Mouse (Mus musculus): ENCODE data around the gene Hap1. TPM values are rescaled to one million over a fixed set of nuclear protein-coding genes. Genes with fewer than 3 reads are reported as not detected.

Gene Hap1
- polyA plus RNA-seq, 2 experiments = 0.06 to 0.23 TPM

DNA sequence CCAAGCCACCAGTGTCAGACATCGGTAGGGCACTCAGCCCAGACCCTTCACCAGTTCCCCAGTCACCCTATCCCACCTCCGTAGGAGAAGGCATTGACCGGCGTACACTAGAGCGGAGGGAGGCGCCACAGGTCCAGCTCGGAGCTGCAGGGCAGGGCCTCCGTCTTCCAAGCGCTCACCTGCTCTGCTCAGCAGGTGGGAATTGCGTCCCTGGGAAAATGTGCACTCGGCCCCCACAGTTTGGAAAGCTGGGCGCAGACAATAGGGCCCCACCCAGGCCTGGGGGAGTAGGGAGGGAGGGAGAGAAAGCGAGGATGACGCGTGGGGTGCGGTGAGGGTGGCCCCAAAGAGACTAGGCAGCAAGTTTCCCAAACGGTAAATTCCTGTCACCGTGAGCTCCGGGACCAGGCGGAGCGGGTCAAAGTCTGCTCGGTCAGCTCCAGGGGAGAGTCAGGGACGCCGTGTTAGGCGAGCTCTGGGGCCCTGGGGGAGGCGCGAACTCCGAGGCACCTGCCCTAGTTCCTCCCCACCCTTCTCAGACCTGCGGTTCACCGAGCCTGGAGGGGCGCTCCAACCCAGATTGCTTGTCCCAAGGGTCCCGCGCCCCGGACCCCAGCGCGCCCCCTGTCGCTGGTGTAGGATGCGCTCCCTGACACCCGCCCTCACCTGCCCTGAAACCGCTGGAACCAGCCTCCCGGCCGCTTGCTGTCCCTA is 41.1 kb upstream of the Hap1 start:
- Histone ChIP-seq H3K9ac (replicated peaks) (peak overlapping the region; percentile 2; the same call in 1 of the 2 replicates), H3K4me2 (ENCODE audit: low read depth) (peak overlapping the region; percentile 64), H3K27me3 (ENCODE audit: control insufficient read depth, insufficient read depth, low read length) (peaks cover 17% of the 10 kb centered on the region), H3K9me3 (ENCODE audit: control insufficient read depth, low read length) (no peaks in the 10 kb centered on the region), H3K27ac (no peak overlapping the region; the same call in 1 of the 2 replicates), H3K36me3 (replicated peaks; ENCODE audit: control insufficient read depth, insufficient read depth, low read depth) (no peaks in the 10 kb centered on the region), H3K4me1 (replicated peaks; ENCODE audit: control insufficient read depth in 2 of 2, insufficient read depth in 2 of 2, low read length in 1 of 2) (peaks cover 2 to 22% of the 10 kb centered on the region in 2 experiments; a peak in 3 of 4 replicates), H3K4me3 (ENCODE audit: insufficient read depth in 1 of 2, low read depth in 2 of 2, low read length in 2 of 2) (peak overlapping the region; percentile 60 to 68)
- TF ChIP-seq CTCF (IDR thresholded peaks at IDR 0.05; ENCODE audit: low read depth) (peak; percentile 55), EP300 (IDR thresholded peaks at IDR 0.05; ENCODE audit: low read depth) (no peak)
- 3% methylated on average over 39 of the region's 42 CpGs for WGBS (ENCODE audit: insufficient replicate concordance)
- DNase-seq (ENCODE audit: low read depth in 3 of 3, low spot score in 3 of 3) (no peak), ATAC-seq (ENCODE audit: insufficient read depth) (peak; percentile 29)

DNA sequence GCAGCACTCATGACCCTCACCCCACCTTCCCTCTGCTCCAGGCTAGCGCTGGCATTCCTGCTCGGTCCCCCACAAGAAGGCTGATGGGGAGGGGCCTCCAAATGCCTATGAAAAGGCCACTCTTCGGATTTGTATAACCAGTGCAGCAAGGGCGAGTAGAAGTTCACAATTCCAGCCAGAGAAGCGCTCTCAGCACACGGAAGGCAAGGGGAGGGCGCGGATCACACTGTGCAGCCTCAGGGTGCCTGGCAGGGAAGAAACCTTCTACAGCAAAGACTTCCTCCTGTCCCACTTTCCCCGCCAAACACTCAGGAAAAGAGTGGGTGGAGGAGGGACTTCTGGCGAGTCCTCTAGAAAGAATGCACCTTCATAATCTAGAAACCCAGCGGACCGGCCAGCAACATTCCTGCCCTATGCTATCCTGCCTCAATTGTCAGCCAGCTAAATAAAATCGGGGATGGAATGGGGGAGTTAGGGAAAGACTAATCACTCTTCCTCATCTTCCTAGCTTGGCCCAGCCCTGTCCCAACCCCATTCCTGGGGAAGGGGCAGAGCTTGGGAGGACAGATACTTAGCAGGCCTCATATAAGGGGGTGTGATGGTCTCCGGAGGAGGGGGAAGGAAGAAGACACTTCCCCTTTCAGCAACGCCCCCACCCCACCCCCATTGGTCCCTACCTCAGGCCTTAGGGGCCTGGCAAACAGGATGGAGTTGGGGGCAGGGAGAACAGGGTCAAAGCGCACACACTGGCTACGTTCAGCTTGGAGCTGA is 40.1 kb upstream of the Hap1 start:
- Histone ChIP-seq H3K36me3 (replicated peaks; ENCODE audit: control insufficient read depth, insufficient read depth, low read depth) (no peaks in the 10 kb centered on the region), H3K4me1 (replicated peaks; ENCODE audit: control insufficient read depth in 2 of 2, insufficient read depth in 2 of 2, low read length in 1 of 2) (peaks cover 0 to 22% of the 10 kb centered on the region in 2 experiments; a peak in 2 of 4 replicates), H3K9me3 (ENCODE audit: control insufficient read depth, low read length) (no peaks in the 10 kb centered on the region), H3K27ac (no peak overlapping the region), H3K4me2 (ENCODE audit: low read depth) (peak overlapping the region; percentile 64), H3K27me3 (ENCODE audit: control insufficient read depth, insufficient read depth, low read length) (peaks cover 17% of the 10 kb centered on the region), H3K4me3 (ENCODE audit: insufficient read depth in 1 of 2, low read depth in 2 of 2, low read length in 2 of 2) (peak overlapping the region; percentile 31 to 60), H3K9ac (replicated peaks) (no peak overlapping the region)
- 26% methylated on average over 17 of the region's 17 CpGs for WGBS (ENCODE audit: insufficient replicate concordance)
- DNase-seq (ENCODE audit: low read depth in 3 of 3, low spot score in 3 of 3) (no peak), ATAC-seq (ENCODE audit: insufficient read depth) (no peak)
- no peak for TF ChIP-seq EP300 (IDR thresholded peaks at IDR 0.05; ENCODE audit: low read depth)
- no peak for TF ChIP-seq CTCF (IDR thresholded peaks at IDR 0.05; ENCODE audit: low read depth)

GRCm38 (mm10) chr11:100395200-100395599 is 39.3 kb upstream of the Hap1 start:
- 9% methylated on average over 11 of the region's 11 CpGs for WGBS (ENCODE audit: insufficient replicate concordance)
- Histone ChIP-seq H3K4me3 (ENCODE audit: insufficient read depth in 1 of 2, low read depth in 2 of 2, low read length in 2 of 2) (no peak overlapping the region), H3K4me2 (ENCODE audit: low read depth) (peak overlapping the region; percentile 64), H3K9me3 (ENCODE audit: control insufficient read depth, low read length) (no peaks in the 10 kb centered on the region), H3K4me1 (replicated peaks; ENCODE audit: control insufficient read depth in 2 of 2, insufficient read depth in 2 of 2, low read length in 1 of 2) (peaks cover 0 to 25% of the 10 kb centered on the region in 2 experiments; a peak in 2 of 4 replicates), H3K27ac (no peak overlapping the region), H3K36me3 (replicated peaks; ENCODE audit: control insufficient read depth, insufficient read depth, low read depth) (no peaks in the 10 kb centered on the region), H3K27me3 (ENCODE audit: control insufficient read depth, insufficient read depth, low read length) (peaks cover 17% of the 10 kb centered on the region), H3K9ac (replicated peaks) (no peak overlapping the region)
- ATAC-seq (ENCODE audit: insufficient read depth) (no peak), DNase-seq (ENCODE audit: low read depth in 3 of 3, low spot score in 3 of 3) (no peak)
- TF ChIP-seq EP300 (IDR thresholded peaks at IDR 0.05; ENCODE audit: low read depth) (no peak), CTCF (IDR thresholded peaks at IDR 0.05; ENCODE audit: low read depth) (no peak)

DNA sequence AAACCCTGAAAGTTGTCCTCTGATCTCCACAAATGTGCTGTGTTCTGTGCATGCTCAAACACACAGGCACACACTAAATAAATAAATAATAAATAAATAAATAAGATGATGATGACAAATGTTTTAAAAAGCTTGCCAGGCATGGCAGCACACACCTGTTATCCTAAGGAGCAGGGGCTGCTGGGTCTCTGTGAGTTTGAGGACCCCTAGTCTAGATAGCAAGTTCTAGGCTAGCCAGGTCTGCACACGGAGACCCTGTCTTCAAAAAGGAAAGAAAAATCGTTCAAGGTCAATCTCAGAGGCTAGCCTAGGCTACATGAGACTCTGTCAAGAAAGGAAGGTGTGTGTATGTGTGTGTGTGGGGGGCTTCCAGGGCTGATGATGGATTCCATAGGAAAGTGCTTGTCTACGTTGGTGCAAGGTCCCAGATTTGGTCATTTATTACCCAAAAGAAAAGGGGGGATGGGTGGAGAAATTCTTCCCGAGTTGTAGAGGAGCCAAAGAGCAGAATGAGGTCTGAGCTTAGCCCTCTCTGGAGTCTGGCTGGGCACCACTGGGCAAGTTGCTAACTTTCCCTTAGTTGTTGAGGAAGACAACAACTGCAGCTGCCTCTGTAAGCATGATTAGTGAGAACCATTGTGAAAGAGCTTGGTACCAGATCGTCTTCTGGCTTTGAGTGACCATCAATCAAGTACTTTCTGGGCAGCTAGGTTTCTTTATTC is 38.6 kb upstream of the Hap1 start:
- Histone ChIP-seq H3K27ac (no peak overlapping the region), H3K9ac (replicated peaks) (no peak overlapping the region), H3K4me3 (ENCODE audit: insufficient read depth in 1 of 2, low read depth in 2 of 2, low read length in 2 of 2) (no peak overlapping the region), H3K27me3 (ENCODE audit: control insufficient read depth, insufficient read depth, low read length) (peaks cover 17% of the 10 kb centered on the region), H3K9me3 (ENCODE audit: control insufficient read depth, low read length) (no peaks in the 10 kb centered on the region), H3K4me2 (ENCODE audit: low read depth) (peak overlapping the region; percentile 64; the same call in 1 of the 2 replicates), H3K4me1 (replicated peaks; ENCODE audit: control insufficient read depth in 2 of 2, insufficient read depth in 2 of 2, low read length in 1 of 2) (peaks cover 0 to 23% of the 10 kb centered on the region in 2 experiments; a peak in 2 of 4 replicates), H3K36me3 (replicated peaks; ENCODE audit: control insufficient read depth, insufficient read depth, low read depth) (no peaks in the 10 kb centered on the region)
- 34% methylated on average over 5 of the region's 5 CpGs for WGBS (ENCODE audit: insufficient replicate concordance)
- DNase-seq (ENCODE audit: low read depth in 3 of 3, low spot score in 3 of 3) (no peak), ATAC-seq (ENCODE audit: insufficient read depth) (no peak)
- TF ChIP-seq EP300 (IDR thresholded peaks at IDR 0.05; ENCODE audit: low read depth) (no peak), CTCF (IDR thresholded peaks at IDR 0.05; ENCODE audit: low read depth) (no peak)
